Mouse (Mus musculus): Measurements from ENCODE around the gene Odf2l.
A peak's percentile ranks its signal among the peaks of the same experiment; 100 is the strongest.

DNA sequence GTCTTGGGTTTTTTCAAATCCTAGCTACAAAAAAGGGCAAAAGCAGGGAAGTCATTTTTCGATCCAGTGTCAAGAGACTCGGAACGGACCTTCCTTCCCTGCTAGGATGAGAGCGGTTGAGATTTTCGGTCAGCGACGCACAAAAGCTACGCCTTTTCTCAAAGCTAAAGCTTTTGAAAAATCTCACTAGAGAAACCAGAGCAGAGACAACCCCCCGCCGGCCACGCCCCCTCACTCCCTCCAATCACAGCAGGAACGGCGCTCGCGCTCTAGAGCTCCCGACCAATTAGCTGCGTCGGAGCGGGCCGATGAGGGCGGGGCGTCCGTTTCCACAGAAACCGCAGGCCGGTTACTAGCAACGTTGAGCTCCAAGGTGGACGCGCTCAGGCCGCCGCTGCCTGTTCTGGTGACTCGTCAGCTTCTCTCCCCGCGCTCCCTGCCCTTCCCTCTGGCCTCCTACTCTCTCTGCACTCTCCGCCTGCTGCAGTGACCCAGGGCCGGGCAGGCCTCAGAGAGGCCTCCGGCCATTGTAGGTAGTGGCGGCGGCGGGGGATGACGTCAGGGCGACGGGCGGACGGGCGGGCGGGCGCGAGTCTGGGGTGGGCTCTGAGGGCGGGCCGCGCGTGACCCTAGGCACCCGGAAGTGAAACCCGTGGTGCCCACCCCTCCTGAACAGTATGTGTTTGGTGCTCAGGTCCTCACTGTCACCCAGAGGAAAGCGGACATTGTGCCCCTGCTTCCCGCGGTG lies at the start of gene Odf2l:
- TF ChIP-seq CTCF (conservative IDR thresholded peaks at IDR 0.05; ENCODE audit: insufficient read depth, insufficient read length, low read depth, low read length), result no peak
- TF ChIP-seq POLR2A (IDR thresholded peaks at IDR 0.05; ENCODE audit: low read depth, low read length), result peak; percentile 19

All from kidney, adult 2 months (tissue).